Mouse (Mus musculus) stomach, embryonic 14.5 days (tissue): ENCODE data around the gene Pcp4l1. TPM values are rescaled to one million over a fixed set of nuclear protein-coding genes. Genes with fewer than 3 reads are reported as not detected.

Source experiments
- ATAC-seq: fragments of 200-750 bp; cut with Nextera tagmentation; 2 replicates; pipeline ENCODE4 v1.8.0; 2017; ENCODE audit warnings: low read depth, moderate TSS enrichment; ENCODE audit not compliant: insufficient number of reproducible peaks, insufficient read depth, low FRiP score
- H3K27ac ChIP-seq: fragments of 300-500 bp; sonication (generic); 2 replicates; pipeline ENCODE4 v1.5.1; 2014; ENCODE audit warnings: mild to moderate bottlenecking, low read length, moderate library complexity, mixed read lengths
- H3K27me3 ChIP-seq: fragments of 300-500 bp; sonication (generic); 2 replicates; pipeline ENCODE4 v1.6.1; 2014; ENCODE audit warnings: low read length, control low read depth, mixed read lengths; ENCODE audit not compliant: control insufficient read depth, insufficient read depth
- H3K36me3 ChIP-seq: fragments of 300-500 bp; sonication (generic); 2 replicates; pipeline ENCODE4 v1.6.1; 2014; ENCODE audit warnings: mild to moderate bottlenecking, control low read depth, low read length, moderate library complexity, mixed read lengths; ENCODE audit not compliant: control insufficient read depth, insufficient read depth
- H3K4me1 ChIP-seq: fragments of 300-500 bp; sonication (generic); 2 replicates; pipeline ENCODE4 v1.6.1; 2014; ENCODE audit warnings: low read length, control low read depth, mixed read lengths; ENCODE audit not compliant: control insufficient read depth, insufficient read depth
- H3K4me2 ChIP-seq: fragments of 300-500 bp; sonication (generic); replicated peaks from 2 replicates; pipeline ENCODE4 v1.6.1; 2014; ENCODE audit warnings: low read depth, low read length, control low read depth
- H3K4me3 ChIP-seq: fragments of 300-500 bp; sonication (generic); 2 replicates; pipeline ENCODE4 v1.5.1; 2014; ENCODE audit warnings: low read depth, low read length, control low read depth
- H3K9ac ChIP-seq: fragments of 300-500 bp; sonication (generic); replicated peaks from 2 replicates; pipeline ENCODE4 v1.6.1; 2014; ENCODE audit warnings: low read depth, mild to moderate bottlenecking, control low read depth, low read length, moderate library complexity, mixed read lengths
- H3K9me3 ChIP-seq: fragments of 300-500 bp; sonication (generic); 2 replicates; pipeline ENCODE4 v1.6.1; 2016; ENCODE audit warnings: low read depth, low read length, control low read depth; ENCODE audit not compliant: control insufficient read depth
- whole genome bisulfite sequencing: fragments of 180-500 bp; shearing (Covaris S2); extraction: QIAGEN DNeasy Blood & Tissue Kit; methylation state at CpG from one replicate; pipeline ENCODE4 v1.1.7; 2014; 5-methylcytosine and 5-hydroxymethylcytosine counted together
- polyA plus RNA-seq: library from polyadenylated mRNA; unstranded; fragments of >200 nt; fragmentation: Nextera tagmentation; extraction: Ambion mirVana; gene quantifications from 2 replicates; pipeline ENCODE4 v1.2.1, GENCODE M21; 2014

Pcp4l1 gene
- polyA plus RNA-seq, 1 experiment from 2014 or later: 39.6 TPM

DNA sequence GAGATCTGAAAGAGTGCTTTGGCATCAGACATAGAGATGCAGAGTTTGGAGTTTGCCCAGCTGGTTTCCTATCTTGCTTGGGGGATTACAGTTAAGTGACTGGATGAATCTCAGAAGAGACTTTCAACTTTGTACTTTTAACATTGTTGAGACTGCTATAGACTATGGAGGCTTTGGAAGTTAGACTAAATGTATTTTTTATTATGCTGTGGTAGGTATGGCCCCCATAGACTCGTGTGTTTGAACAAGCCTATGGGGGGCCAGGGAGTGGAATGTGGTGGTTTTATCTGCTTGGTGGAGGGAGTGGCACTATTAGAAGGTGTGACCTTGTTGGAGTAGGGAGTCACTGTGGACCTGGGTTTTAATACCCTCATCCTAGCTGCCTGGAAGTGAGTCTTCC is 3.5 kb upstream of the Pcp4l1 start:
- Histone ChIP-seq H3K4me1 (peaks cover 4% of the 10 kb centered on the region; the same call in 1 of the 2 replicates), H3K4me3 (no peak overlapping the region), H3K36me3 (no peaks in the 10 kb centered on the region), H3K9me3 (no peaks in the 10 kb centered on the region), H3K9ac (no peak overlapping the region), H3K27ac (no peak overlapping the region), H3K27me3 (peaks cover 12% of the 10 kb centered on the region), H3K4me2 (no peak overlapping the region)
- WGBS: 38% methylated on average over 1 of the region's 1 CpGs
- ATAC-seq: no peak

DNA sequence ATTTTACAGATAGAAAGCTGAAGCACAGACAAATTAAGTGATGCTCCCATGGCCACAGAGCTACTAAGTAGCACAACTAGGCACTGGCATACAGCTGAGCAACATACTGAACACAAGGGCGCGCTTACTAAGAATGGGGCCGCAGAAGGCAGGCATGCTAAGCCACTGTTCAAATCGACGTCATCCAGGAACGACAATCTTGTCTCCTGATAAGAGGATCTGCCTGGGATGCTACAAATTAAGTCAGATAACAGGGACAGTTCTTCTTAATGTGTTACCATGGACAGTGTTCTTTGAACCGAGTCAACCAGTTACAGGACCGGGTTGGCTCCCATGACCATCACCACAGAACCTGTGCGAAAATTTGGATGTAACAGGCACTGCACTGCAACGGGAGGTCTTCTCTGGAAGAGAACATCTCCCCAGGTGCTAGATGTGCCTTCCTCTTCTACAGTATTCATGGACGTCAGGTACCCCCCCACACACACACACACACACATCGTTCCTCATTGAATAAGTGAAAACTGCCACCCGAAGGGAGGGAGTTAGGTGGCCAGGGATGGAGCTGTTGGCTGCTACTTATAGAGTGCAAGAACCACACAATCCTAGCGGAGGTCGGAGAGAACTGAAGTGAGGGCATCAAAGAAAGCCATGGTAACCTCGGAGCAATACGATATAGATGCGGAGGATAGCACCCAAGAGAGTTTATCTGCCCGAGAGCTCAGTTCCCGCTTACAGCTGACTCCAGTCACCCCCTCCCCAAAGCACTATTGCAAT is 834 bp downstream of the Pcp4l1 start:
- Histone ChIP-seq H3K27me3 (peaks cover 18% of the 10 kb centered on the region), H3K4me3 (peak overlapping the region; percentile 52), H3K36me3 (no peaks in the 10 kb centered on the region), H3K4me1 (peaks cover 20% of the 10 kb centered on the region), H3K9ac (no peak overlapping the region; the same call in 1 of the 2 replicates), H3K4me2 (peak overlapping the region; percentile 95), H3K9me3 (no peaks in the 10 kb centered on the region), H3K27ac (no peak overlapping the region)
- WGBS: 11% methylated on average over 20 of the region's 20 CpGs
- no peak; the same call in 1 of the 2 replicates for ATAC-seq

DNA sequence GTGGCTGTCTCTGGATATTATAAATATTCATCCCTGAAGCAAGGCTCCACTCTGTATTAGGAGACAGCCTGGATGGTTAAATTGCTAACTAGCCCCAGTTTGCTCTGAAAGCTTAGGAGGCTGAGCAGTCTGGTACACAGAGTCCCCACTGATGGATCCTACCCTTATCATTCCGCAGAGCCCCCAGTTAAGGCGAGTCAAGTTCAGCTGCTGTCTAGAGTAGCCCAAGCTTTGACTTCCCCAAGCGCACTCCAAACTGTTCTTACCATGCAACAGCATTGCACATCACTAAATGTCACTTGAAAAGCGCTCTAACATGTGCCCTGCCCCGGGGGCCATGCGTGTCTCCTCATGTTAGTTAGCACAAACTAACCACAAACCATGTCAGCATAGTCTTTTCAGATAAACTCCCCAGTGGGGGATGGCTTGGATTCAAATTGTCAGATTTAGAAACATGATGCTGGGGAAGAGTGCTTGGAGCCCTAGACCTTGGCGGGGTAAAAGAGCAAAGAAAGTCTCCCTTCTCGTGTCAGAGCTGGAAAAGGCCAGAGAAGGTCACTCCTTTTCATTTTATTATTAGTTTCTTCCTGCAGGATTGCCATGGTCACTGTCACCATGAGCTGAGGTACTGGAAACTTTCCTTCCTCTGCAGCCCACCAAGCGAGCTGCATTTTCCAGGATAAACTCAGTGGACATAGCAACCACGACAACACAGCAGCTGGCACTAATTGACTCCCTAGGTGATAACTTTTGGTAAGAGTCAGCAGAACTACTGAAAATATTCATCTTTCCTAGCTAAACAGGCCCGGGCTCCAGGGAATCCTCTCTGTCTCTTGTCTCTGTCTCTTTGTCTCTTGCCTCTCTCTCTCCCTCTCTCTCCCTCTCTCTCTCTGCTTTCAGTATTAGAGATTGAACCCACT is 1.9 kb downstream of the Pcp4l1 start:
- peaks cover 28% of the 10 kb centered on the region for H3K4me1 ChIP-seq
- H3K4me3 ChIP-seq: no peak overlapping the region
- peaks cover 18% of the 10 kb centered on the region for H3K27me3 ChIP-seq

DNA sequence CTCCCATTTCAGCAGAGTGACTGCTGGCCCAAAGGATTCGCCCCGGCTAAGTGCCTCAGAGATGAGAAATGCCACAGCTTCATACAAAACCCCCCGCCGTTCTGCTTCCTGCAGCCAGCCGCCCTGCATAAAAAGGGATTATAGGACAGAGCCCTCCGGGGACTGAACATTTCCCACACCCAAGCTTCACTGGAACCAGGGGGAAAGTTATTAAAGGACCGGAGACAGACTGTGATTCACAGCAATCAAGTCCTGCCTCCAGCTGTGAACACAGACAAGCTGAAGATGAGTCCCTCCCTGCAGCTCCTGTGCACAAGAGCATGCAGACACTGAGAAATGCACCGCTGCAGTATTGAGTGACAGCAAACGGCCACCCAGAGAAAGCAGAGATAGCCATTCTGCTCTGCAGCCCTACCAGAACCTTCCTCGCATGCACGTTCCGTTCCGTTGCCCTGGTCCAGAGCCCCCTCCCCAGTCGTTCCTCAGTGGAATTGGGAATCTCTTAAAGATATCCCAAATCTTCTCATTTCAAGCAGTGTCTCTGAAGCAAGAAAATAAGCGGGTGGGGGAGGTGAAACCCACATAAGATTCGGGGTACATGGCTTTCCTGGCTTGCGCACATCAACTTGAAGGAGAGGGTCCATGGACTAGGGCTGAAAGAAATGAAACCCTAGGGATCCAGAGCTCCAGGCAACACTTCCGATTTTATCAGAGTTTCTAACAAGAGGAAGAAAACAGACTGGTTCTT is 2.8 kb downstream of the Pcp4l1 start:
- Histone ChIP-seq H3K4me3 (peak overlapping the region; percentile 11; the same call in 1 of the 2 replicates), H3K36me3 (no peaks in the 10 kb centered on the region), H3K9me3 (no peaks in the 10 kb centered on the region), H3K27me3 (peaks cover 18% of the 10 kb centered on the region), H3K4me1 (peaks cover 33% of the 10 kb centered on the region), H3K9ac (no peak overlapping the region), H3K27ac (no peak overlapping the region; the same call in 1 of the 2 replicates), H3K4me2 (peak overlapping the region; percentile 39)
- 6% methylated on average over 18 of the region's 18 CpGs for WGBS
- no peak for ATAC-seq

More for the DNA sequence above, 1.9 kb downstream of the Pcp4l1 start:
- WGBS: 24% methylated on average over 11 of the region's 11 CpGs
- no peak for ATAC-seq
- H3K4me2 ChIP-seq: peak overlapping the region; percentile 39
- no peak overlapping the region for H3K27ac ChIP-seq
- H3K9me3 ChIP-seq: no peaks in the 10 kb centered on the region
- no peak overlapping the region for H3K9ac ChIP-seq
- no peaks in the 10 kb centered on the region for H3K36me3 ChIP-seq

DNA sequence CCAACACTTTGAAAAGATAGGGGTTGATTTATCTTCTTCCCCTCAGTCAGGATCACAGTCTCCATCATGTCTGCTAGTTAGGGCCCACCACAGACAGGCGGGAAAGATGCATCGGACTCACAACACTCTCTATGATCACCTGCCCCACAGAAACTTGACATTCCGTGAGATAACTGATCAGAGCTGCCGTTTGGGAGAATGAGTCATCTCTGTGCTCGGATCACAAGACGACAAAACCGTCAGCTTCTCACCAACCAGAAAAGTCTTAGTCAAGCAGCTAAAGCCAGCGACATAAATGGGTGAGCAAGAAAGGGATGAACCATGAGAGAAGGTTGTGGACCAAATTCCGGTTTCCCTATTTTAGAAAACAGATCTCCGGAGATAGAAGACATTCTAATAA is 3.8 kb downstream of the Pcp4l1 start:
- Histone ChIP-seq H3K9ac (no peak overlapping the region), H3K36me3 (no peaks in the 10 kb centered on the region), H3K4me1 (peaks cover 33% of the 10 kb centered on the region), H3K27me3 (peaks cover 18% of the 10 kb centered on the region), H3K27ac (no peak overlapping the region), H3K9me3 (no peaks in the 10 kb centered on the region), H3K4me2 (no peak overlapping the region), H3K4me3 (no peak overlapping the region)
- WGBS: 49% methylated on average over 10 of the region's 10 CpGs
- no peak for ATAC-seq

DNA sequence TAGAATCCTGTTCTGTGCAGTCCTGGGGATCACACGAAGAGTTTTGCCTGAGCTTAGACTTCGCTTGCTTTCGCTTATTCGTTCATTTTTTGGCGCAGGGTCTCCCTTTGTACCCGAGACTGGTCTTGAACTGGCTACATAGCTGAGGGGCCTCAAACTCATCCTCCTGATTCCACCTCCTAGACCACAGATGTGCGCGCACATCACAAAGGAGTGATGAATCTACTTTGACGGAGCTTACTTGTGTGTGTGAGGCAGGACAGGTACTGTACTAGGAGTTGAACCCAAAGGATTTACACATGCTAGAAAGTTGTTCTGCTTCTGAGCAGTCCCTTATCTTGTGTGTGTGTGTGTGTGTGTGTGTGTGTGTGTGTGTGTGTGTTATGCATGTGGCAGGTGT is 5.2 kb downstream of the Pcp4l1 start:
- H3K27ac ChIP-seq: no peak overlapping the region
- no peaks in the 10 kb centered on the region for H3K36me3 ChIP-seq
- no peak overlapping the region for H3K4me2 ChIP-seq
- H3K4me1 ChIP-seq: peaks cover 32% of the 10 kb centered on the region
- peaks cover 13% of the 10 kb centered on the region for H3K27me3 ChIP-seq
- H3K9me3 ChIP-seq: no peaks in the 10 kb centered on the region
- H3K4me3 ChIP-seq: no peak overlapping the region
- no peak for ATAC-seq
- no peak overlapping the region for H3K9ac ChIP-seq
- WGBS: 94% methylated on average over 9 of the region's 9 CpGs

DNA sequence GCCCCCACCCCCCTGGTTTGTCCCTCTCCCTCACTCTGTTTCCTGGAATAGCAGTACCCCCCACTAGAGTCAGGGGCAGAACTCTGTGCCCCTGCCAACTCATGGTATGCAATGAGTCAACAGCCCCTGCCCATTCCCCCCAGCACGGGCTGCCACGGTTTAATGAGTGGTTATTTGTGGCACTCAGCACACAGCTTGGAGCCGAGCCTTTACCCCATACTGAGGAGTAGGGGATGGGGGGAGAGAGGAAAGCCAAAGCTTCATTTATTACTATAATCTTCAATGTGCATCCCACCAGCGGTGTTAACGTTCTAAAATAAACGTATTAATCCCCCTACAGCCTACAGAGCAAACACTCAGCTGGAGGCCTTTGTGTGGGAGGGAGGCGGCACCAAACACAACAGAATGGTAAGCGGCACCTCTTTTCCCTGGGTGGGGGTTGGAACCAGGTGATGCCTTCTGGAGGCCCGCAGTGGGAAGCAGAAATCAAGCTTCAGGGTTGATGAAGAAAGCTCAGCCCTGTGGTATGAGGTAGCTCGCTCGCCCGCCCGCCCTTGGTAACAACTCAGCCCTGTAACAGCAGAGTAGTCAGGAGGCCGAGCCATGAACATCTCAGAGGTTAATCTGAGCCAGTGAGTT is 6.5 kb downstream of the Pcp4l1 start:
- Histone ChIP-seq H3K4me1 (peaks cover 29% of the 10 kb centered on the region), H3K9ac (no peak overlapping the region), H3K27me3 (peaks cover 6% of the 10 kb centered on the region; the same call in 1 of the 2 replicates), H3K36me3 (no peaks in the 10 kb centered on the region), H3K4me3 (no peak overlapping the region), H3K4me2 (peak overlapping the region; percentile 26; the same call in 1 of the 2 replicates), H3K9me3 (no peaks in the 10 kb centered on the region), H3K27ac (peak overlapping the region; percentile 69)
- 36% methylated on average over 14 of the region's 14 CpGs for WGBS
- ATAC-seq: 0 out of 2 replicates have a peak, but pooled peaks have one; percentile 47
